Mouse (Mus musculus): ENCODE results near the gene Mvd.

Mvd gene

DNA sequence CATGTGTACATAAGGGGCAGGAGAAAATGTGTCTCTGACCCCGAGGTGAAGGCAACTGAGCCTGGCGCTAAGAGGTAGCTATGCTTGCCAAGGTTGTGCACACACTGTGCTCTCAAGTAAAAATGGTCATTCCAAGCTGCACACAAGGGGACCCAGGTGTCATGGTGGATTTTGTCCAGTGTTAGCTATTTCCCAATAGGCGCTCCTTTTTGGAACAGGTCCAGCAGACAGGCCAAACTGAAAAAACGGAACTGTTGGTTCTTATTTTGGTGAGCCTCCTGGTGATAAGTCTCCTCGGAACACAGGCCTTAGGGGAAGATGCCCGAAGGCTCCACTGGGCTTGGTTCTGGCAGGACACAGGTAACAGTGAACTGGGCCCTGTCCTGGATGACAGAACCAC, 11.2 kb upstream of the Mvd start:
- no peak for DNase-seq

DNA sequence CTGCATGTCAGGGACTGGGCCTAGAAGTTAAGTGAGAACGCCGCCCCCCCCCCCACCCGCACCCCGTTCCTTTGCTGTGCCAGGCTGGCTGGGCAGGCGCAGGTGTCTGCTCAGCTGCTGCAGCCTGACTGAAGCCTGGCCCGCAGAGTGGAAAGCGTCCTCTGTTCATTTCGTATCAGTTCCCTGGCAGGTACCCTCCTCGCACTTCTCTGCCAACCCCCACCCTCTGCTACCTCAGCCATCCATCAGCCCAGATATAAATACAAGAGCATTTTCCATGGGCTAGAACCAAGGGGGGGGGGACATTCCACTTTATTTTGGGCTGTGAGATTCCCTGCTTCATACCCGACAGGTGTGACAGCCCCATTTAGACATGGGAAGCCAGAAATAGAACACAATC, 8.9 kb upstream of the Mvd start:
- no peak for DNase-seq

DNA sequence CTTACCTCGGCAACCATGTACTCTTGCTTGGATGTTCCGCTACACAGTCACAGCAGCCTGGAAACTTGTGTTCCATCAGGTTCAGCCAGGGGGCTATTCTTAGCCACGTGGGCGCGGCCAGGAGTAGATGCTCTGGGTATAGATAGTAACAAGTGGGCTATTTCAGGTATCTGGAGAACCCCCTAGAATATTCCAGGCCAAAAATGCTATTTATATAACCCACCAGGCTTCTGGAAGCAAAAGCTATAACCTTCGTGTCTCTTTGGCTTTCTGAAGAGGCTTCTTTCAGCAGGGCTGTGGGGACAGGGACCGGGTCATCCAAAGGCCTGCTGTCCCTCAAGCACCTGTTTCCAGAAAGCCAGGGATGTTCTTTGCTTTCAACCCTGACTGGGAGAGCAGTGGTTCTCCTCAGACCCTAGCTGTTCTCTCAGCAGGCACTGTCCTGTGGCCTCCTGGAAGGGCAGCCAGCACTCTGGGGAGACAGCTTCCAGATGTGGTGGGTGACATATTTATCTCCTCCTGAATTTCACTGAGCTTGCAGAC, 8.0 kb upstream of the Mvd start:
- DNase-seq = no peak

DNA sequence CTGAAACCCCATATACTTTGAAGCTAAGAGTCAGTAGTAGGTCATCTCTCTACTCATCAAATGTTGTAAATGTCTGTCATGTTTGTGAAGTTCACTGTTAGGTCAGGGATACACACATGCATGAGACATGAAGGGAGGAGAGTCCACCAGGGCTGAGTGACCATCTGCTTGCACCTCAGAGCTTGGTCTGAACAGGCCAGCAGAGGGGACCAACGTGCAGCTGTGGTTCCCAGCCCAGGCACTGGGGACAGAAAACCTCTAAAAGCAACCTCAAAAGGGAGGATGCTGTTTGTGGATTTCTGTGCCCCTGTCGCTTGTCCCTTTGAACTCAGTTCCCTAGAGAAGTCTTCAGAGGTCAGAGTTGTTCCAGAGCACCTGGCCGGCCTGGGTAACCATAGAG, 2.0 kb upstream of the Mvd start:
- no peak for DNase-seq

DNA sequence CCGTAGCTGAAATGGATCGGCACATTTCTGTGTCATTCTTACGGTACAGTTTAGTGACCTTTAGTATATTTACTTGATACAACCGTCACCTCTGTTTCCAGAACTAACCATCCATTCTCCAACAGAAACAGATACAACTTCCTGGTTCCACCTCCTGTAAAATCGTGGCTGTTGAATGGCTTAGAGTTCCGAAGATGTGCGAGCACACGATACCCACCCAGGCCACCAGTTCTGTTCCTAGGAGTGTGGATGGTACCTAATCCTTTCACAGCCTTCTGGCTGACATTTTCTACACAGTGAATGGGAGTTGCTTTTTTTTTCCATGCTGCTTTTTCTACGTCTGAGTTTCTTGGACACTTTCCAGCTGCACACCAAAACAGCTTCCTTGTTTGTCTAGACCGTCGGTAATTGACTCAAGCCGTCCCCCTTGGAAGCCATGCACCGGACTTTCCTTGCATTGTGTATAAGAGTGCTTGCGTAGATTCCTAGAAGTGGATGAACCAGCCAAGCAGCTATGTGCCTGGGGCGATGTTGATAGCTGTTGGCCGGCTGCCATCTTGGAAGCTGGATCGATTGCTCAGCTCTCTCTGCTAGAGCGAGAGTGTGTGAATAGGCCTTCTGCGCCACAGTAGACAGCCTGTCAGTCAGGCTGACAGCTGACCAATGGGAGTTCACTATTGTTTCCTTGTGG, 981 bp upstream of the Mvd start:
- peak; percentile 85 for DNase-seq

DNA sequence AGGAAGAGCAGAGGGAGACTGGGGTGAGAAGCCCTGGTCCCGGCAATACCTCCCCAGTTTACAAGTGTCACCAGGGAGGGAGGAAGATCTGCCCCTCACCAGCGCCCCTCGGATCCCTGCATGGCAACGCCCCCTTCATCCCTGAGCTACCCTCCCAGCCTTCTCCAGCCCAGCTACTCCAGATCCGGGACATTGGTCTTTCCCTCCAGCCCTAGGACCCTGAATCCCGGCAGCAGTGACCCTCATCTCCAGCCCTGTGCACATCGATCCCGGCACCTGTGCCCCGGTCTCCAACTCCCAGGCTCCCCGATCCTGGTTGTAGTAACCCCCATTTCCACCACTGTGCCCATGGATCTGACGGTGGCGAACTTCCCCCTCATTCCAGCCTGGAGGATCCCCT, 441 bp downstream of the Mvd start:
- DNase-seq = no peak

DNA sequence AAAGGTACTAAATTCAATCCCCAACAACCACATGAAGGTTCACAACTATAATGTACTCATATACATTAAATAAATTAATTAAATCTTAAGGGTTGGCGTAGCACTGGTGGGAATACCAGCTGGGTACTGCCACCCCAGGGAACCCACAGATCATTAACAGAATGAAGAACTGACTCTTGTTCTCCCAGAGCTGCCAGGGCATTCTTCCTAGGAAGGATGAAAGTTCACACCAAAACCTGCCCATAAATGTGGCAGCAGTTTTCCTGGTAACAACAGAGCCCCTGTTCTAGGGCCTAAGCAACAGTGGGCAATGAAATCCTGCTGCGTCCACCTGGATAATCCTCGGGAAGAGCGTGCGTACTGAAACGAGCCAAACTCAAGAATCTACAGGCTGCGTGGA, 866 bp downstream of the Mvd start:
- no peak for DNase-seq

DNA sequence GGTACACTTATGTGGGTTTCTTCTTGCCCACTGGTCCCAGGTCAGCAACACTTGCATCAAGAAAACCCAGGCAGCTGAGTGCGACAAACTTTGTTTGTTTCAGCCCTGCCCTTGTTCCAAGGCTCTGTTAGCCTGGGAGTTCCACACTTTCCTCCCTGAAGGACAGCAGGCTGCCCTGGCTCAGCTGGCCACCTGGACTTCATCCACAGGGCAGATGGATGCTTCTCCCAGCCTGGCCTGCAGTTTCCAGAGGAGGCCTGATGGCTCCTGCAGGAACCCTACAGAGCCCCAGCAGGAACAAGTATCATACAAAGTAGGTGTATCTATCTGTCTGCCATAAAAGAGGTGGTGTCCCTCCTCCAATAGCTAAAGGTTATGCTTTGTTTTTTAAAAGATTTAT, 1.9 kb downstream of the Mvd start:
- no peak for DNase-seq

DNA sequence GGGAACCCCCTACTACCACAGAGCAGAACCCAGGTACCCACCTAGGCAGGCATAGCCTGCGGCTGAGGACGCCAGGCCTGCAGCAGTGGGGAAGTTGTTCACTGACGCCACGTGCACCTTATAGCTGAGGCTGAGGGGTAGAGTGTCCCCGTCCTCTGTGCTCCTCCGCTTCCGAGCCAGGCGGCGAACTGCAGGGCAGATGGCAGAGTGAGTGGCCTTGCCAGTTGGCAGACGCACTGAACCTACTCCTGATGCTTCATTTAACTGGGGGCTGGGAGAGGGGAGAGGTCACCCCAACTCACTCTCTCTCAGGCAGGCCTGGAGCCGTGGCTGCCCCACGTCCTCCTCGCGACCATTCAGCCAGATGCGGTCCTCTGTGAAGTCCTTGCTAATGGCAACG, 3.9 kb downstream of the Mvd start:
- no peak for DNase-seq

DNA sequence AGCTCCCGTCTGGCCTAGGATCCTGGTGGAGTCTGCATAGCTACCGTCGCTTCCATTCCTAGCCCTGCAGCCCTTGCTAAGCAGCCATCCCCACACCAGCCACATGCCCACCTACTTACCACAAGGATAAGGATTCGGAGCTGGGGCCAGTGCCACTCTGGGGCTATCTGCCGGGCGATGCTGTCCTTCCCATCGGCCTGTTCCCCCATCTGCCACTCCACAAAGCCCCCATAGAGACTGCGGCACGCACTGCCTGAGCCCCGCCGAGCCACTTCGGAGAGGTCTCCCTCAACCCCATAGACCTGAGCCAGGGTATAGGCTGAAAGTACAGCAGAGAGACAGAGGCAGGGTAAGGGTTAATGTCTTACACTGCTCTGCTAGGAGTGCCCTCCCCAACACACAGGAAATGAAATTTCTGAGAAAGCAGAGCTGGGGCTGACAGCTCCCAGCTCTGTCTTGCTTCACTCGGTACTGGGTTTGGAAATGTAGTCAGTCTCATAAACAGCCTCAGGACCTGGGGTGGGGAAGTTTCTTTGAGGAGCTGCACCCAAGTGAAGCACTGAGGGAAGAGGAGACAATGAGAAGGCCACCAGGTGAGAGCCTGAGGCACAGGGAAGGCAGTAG, 5.4 kb downstream of the Mvd start:
- DNase-seq = no peak

DNA sequence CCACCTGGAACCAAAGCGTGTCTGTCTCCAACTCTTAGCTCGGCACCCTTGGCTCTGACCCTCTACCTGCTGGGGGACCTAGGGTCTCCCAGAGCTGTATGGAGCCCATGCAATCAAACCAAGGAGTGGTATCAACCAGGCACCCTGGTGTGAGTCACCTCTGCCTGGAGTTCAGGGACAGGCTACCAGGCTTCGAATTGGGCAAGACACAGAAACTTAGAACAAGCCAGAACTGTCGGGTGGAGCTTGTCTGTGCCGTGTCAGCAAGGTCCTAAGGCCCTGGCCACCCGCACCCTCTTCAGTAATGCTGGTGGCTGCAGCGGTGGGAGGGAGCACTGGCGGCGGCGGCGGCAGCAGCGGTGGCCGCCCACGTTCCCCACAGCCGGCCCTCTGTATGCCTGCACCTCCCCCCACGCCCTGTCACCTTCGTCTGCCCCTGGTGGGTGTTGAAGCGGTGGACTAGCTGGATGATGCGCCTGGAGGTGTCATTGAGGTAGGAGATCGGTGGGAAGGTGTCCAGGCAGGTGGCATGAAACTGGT, 6.6 kb downstream of the Mvd start:
- DNase-seq = no peak

DNA sequence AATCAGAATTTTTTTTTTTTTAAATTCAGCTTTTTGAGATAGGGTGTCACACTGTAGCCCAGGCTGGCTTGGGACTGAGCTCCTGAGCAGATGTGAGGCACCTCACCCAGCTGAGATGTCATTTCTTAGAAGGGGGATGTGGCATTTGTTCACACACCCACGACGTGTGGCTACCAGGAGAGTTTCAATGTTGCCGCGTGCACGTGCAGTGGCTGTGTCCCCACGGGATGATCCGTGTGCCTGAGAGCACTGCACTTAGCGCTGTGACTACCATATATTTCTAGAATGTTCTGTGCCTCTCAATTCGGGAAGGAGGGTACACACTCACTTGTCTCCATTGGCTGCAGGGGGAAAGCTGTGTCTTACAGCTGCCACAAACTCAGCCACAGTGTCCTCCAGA, 7.1 kb downstream of the Mvd start:
- DNase-seq = no peak

DNA sequence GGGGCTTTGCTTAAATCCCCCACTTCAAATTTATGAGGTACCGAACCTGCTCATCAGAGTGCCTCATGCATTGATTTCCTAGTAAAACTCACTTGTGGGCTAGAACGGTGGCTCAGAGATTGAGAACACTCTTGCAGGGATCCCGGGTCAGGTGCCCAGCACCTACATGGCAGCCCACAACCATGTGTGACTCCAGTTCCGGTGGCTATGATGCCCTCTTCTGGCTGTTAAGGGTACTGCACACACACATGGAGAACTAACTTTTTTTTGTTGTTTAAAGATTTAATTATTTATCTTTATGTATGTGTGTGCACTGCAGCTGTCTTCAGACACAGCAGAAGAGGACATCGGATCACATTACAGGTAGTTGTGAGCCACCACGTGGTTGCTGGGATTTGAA, 7.8 kb downstream of the Mvd start:
- no peak for DNase-seq

DNA sequence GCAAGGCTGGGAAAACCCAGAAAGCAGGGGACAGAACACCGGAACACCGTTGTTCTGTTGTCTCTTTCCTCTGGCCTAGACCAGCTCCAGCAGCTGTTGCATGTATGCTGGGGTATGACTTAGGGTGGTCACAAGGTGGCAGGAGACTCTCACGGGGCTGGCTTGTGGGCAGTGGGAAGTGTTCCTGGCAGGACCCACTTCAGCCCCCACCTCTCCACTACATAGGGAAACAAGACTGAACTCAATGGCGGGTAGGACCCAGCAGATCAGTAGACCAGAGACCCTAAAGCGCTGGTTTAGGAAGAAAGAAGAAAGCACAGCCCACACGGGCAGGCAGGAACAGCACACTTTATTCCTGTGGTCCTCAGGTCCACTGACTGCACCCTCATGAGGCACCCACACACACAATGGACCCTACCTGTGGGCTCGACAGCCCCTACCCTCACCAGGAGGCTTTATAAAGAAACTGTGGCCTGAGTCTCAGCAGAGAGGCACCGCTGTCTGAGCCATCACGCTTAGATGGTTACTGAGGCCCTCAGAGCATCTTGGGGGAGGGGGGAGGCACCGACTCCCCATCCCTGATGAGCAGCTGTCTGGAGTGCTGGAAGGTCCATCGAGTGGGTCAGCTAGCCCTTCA, 9.8 kb downstream of the Mvd start:
- DNase-seq = no peak

DNA sequence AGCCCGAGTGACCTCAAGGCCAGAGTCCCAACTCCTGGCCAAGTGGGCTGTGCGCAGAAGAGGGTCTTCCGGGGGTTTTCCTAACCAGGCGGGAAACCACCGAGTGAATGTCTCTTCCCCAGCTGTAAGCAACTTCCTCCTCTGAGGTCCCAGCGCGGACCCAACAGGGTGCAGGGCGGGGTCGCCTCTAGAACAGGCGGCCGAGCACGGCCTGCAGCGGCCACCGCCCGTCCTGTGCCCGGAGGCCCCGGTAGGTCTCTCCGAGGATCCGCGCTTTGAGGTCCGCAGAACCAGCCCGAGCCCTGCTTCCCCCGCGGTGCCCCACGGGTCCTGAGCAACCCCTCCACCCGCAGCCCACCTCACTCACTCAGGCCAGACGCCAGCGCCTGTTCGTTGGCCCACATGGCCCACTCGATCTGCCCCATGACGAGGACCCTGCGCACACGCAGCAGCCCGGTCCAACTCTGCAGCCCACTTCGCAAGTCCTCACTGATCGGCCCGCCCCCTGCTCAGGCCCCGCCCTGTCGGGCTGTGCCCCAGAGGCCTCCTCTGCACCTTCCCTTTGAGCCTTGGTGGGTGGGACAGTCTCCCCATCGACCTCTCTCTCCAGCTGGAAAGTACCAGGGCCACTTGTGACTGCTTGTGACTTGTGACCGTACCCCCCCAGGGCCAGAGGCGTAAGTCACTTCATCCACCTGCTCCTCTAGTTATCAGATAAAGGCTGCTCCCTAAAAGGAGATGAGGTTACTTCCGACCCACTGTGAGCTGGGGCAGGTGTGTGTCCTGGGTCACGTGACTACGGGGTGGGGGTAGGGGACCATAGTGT, 10.6 kb downstream of the Mvd start, which contains the start of gene Cyba:
Cyba (minus strand) TSS at position 488 of the 826 bp plus-strand sequence.
- no peak for DNase-seq

DNA sequence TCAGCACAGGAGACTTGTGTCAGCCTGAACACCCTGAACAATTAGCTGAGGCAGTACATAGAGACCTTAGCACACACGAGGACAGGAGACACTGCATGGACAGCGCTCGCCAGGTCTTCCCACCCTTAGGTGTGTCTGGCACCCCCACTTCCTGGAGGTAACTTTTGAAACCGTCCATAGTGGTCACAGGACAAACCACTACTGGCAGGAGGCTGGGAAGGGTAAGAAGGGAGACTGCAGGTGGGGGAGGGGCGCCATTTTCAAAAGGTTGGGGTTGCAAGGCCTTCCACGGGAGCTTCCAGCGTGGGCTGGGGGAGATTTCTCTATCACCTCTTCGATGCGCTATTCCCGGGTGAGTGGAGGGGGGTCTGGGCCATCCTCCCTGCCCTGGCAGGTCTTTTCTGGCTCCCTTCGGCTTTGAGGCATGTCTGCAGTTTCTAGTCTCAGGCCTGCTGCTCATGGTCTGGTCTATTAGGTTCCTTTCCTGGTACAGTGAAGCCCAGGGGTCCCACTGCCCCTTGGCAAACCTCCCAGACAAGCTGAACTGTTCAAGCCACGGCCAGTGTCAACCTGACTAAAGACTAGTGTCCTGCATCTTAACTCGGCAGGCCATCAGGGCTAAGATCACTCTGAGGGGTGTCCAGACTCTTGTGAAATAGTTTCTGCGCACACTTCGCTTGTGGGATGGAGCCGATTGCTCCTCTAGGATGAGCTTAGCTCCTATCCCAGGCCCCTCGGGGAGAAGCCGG, 11.4 kb downstream of the Mvd start:
- DNase-seq = no peak

DNA sequence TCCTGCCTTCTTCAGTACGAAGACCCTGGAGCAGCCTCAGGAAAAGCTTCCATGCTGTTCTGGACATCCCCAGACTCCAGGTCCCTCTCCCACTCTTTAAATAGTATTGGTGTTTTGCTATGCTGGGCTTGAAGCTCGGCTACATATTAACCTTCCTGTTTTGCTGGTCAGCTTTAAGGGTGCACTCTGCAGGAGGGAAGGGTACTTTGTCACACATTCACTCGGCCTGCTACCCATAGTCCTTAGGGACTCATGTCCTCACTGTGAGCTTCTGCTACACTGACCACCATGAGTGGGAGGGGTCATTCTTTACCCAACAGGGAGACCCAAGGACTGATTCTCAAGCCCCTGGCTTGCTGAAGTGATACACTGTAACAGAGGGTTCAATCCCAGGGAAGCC, 12.6 kb downstream of the Mvd start:
- no peak for DNase-seq

DNA sequence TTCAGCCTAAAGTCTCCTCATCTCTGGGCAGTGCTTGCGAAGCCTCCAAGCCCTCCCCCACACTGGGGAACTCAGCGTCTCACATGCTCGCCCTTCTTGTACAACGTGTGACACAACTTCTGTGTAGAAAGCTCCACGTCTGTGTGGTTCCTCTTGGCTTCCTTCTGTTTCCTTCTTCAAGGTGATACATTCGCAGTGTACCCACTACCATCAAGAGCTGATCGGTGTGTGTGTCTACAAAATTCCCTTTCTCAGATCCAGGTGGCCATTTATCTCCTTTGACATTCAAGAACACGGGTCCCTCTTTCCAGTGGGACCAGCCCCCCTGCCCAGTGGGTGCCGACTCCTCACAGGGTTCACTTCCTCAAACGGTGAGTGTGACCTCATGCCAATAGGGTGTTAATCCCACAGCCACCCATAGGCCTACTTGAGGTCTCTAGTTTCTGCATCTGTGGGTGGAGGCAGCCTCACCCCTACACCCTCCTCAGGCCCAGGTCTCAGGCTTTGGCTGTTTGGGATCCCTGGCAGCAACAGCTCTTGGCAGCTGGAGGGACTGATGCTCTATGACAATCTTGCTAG, 13.1 kb downstream of the Mvd start:
- no peak for DNase-seq

DNA sequence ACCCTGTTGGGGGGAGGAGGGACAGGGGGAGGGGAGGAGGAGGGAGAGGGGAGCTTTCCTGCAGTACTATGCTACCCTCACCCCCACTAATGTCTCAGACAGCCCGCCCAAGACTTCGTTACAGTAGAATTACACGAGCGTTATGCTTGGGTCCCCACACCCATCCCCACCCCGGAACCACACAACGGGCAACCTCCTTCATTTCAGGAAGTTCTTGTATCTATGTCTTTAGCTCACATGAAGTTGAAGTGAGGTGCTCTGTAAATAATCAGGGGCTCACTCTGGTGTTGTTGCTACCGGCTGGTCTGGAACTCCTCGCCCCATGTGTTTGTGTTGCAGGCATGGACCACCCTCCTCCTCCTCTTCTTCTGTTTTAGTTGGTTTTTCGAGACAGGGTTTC, 15.1 kb downstream of the Mvd start:
- DNase-seq = no peak

DNA sequence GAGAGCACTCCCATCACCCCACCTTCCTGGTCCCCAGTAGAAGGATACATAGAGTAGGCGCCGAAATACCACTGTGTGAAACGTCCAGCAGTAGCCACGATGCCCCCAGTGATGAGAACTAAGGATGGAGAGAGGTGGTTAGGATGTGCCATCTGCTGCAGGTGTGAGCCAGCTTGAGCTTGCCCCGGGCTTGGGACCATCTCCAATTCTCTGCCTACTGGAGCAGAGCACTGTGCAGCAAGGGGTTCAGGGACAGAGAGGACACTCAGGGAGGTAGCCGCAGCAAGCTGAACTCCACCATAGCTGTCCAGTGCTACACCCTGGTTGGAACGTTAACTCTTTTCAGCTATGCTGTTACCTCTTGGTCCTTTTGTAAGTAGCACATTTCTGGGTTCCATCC, 15.6 kb downstream of the Mvd start:
- DNase-seq = no peak

DNA sequence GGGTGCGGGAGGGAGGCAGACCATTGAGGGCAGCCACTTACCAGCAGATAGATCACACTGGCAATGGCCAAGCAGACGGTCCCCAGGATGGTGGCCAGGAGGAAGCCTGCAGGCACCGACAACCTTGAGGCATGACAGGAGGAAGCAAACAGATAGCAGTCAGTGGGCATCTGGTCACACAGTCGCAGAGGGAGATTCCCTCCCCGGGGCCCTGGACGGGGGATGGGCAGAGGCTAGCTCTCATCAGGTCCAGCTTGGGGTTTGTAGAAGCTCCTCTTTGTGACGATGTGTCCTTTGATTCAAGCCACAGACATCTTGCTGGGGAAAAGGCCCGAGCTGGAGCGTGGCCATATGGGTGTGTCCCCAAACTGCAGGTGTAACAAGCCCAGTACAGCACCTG, 17.1 kb downstream of the Mvd start:
- DNase-seq = no peak

DNA sequence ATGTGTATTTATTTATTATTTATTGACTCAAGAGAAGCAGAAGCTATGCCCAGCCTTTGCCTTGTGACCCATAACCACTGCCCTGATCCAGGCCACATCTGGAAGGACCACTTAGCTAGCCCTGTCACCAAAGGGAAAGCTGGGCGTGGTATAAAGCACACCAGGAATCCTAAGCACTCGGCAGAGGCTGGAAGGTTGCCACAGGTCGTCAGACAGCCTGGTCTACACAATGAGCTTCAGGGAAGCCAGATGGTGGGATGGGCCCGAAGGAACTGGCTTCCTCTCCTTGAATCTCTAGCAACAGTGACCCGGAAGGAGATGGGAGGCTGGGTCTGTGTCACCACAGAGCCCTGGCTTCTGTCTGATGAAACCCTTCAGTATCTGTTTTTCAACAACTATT, 19.6 kb downstream of the Mvd start:
- DNase-seq = no peak
